7 mouse cellular contexts compared by ENCODE assay signal in the genomic region with DNA sequence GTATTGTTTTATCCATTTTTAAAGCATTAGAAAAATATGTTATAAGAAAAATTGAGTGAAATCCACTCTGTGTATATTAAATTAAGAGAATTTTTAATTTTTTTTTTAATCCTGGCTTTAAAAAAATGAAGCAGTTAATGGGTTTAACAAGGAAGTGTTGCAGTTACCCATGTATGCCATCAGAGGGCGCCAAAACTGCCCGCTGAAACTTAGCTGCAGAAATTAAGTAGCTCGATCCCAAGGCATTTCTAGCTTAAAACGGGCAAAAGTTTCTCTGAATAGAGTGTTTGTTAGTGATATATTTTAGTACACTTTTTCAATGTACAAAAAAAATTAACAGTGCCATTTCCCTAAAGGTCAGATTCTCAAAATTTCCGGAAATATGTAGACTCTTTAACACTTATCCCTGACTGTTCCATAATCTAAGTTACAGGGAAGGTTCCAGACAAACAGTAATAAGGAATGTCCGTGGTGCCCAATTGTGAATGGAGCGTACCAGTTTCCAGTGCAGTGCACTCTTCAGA.
A peak's percentile ranks its signal among the peaks of the same experiment; 100 is the strongest.
DNase-seq lines count a peak whose midpoint lies in the region; ATAC-seq and TF ChIP-seq lines count a peak whose summit lies in the region.

No protein-coding gene starts in this region.

- H3K27me3 ChIP-seq in forebrain, postnatal 0 days (ENCODE audit: insufficient read depth, low read length): no peaks in the 10 kb centered on the region
- no peaks in the 10 kb centered on the region for H3K27me3 ChIP-seq in kidney, embryonic 15.5 days
- no peaks in the 10 kb centered on the region for H3K27me3 ChIP-seq in liver, embryonic 15.5 days

- H3K36me3 ChIP-seq in forebrain, postnatal 0 days (ENCODE audit: insufficient read depth): no peaks in the 10 kb centered on the region
- no peaks in the 10 kb centered on the region for H3K36me3 ChIP-seq in kidney, embryonic 15.5 days
- H3K36me3 ChIP-seq in liver, embryonic 15.5 days (replicated peaks): no peaks in the 10 kb centered on the region

- no peaks in the 10 kb centered on the region for H3K9me3 ChIP-seq in forebrain, postnatal 0 days (ENCODE audit: low read length)
- H3K9me3 ChIP-seq in kidney, embryonic 15.5 days (replicated peaks): no peaks in the 10 kb centered on the region
- H3K9me3 ChIP-seq in liver, embryonic 15.5 days (replicated peaks): no peaks in the 10 kb centered on the region

- H3K4me2 ChIP-seq in forebrain, postnatal 0 days (ENCODE audit: low read depth): 0 out of 2 replicates have a peak overlapping the region, but pooled peaks have one; percentile 10
- peak overlapping the region; percentile 41 for H3K4me2 ChIP-seq in kidney, embryonic 15.5 days
- H3K4me2 ChIP-seq in liver, embryonic 15.5 days: peak overlapping the region; percentile 64

- peak; percentile 84 for TF ChIP-seq CTCF in forebrain, postnatal 0 days (IDR thresholded peaks at IDR 0.05; ENCODE audit: low read depth)

- ATAC-seq in forebrain, postnatal 0 days: no peak
- no peak for ATAC-seq in kidney, embryonic 15.5 days (replicated peaks; ENCODE audit: low FRiP score)
- ATAC-seq in liver, embryonic 15.5 days (ENCODE audit: insufficient read depth): no peak; the same call in 1 of the 2 replicates

- no peaks in the 10 kb centered on the region for H3K4me1 ChIP-seq in forebrain, postnatal 0 days (ENCODE audit: insufficient read depth)
- H3K4me1 ChIP-seq in kidney, embryonic 15.5 days: 0 out of 2 replicates have a peak, but pooled peaks cover 2% of the 10 kb centered on the region
- H3K4me1 ChIP-seq in liver, embryonic 15.5 days (replicated peaks): peaks cover 16% of the 10 kb centered on the region

- peak; percentile 59 for DNase-seq in urinary bladder, postnatal 25 days (ENCODE audit: low spot score)
- no peak for DNase-seq in urinary bladder, adult 2 months (ENCODE audit: low spot score)
- peak; percentile 74 for DNase-seq in brain, adult 2 months (ENCODE audit: low read depth, low spot score)
- DNase-seq in forebrain, postnatal 0 days: peak; percentile 81
- DNase-seq in right cerebral cortex, adult 2 months (ENCODE audit: low spot score in 2 of 2): peak; percentile 66 to 71

- no peak overlapping the region for H3K9ac ChIP-seq in forebrain, postnatal 0 days
- H3K9ac ChIP-seq in kidney, embryonic 15.5 days: no peak overlapping the region
- peak overlapping the region; percentile 1; the same call in 1 of the 2 replicates for H3K9ac ChIP-seq in liver, embryonic 15.5 days

- 9% methylated on average over 7 of the region's 7 CpGs for WGBS in forebrain, postnatal 0 days
- WGBS in kidney, embryonic 15.5 days: 20% methylated on average over 7 of the region's 7 CpGs
- WGBS in liver, embryonic 15.5 days (ENCODE audit: insufficient replicate concordance): 14% methylated on average over 7 of the region's 7 CpGs

- H3K27ac ChIP-seq in forebrain, postnatal 0 days (ENCODE audit: low read depth, low read length): no peak overlapping the region
- H3K27ac ChIP-seq in kidney, embryonic 15.5 days: no peak overlapping the region
- H3K27ac ChIP-seq in liver, embryonic 15.5 days (replicated peaks): peak overlapping the region; percentile 15; the same call in 1 of the 2 replicates

- no peak overlapping the region for H3K4me3 ChIP-seq in forebrain, postnatal 0 days (ENCODE audit: low read depth, low read length)
- 0 out of 2 replicates have a peak overlapping the region, but pooled peaks have one; percentile 11 for H3K4me3 ChIP-seq in kidney, embryonic 15.5 days (replicated peaks)
- H3K4me3 ChIP-seq in liver, embryonic 15.5 days (replicated peaks): peak overlapping the region; percentile 38

Comparison
In these comparisons a context has a peak if more than half of its experiments do, and no peak if none do; other contexts are left out.
1. H3K4me2 ChIP-seq: peak in every context shown above with its lines; median percentile 64 in liver, embryonic 15.5 days; 41 in kidney, embryonic 15.5 days; 10 in forebrain, postnatal 0 days.